Mouse (Mus musculus): ENCODE results near the gene Zmym1. TPM values are rescaled to one million over a fixed set of nuclear protein-coding genes. Genes with fewer than 3 reads are reported as not detected.

Zmym1 gene
- total and polyA plus RNA-seq, 3 experiments: 13.2 to 17.6 TPM; not detected in 1

GRCm38 (mm10) chr4:127095090-127095489 is 34.1 kb upstream of the Zmym1 start (continued):
- TF ChIP-seq ETS1 (IDR thresholded peaks at IDR 0.05; ENCODE audit: low read depth, low read length): no peak
- TF ChIP-seq CTCF (IDR thresholded peaks at IDR 0.05 in 2 of 3, conservative IDR thresholded peaks at IDR 0.05 in 1 of 3; ENCODE audit: control insufficient read depth in 1 of 3, insufficient read depth in 1 of 3, low read depth in 2 of 3, low read length in 3 of 3, poor library complexity in 1 of 3, severe bottlenecking in 1 of 3): no peak
- TF ChIP-seq BHLHE40 (IDR thresholded peaks at IDR 0.05; ENCODE audit: borderline replicate concordance, low read depth, low read length): no peak

- Histone ChIP-seq H3K9ac (ENCODE audit: control insufficient read depth, low read depth, low read length, poor library complexity, severe bottlenecking) (no peak overlapping the region), H3K27ac (ENCODE audit: control insufficient read depth, low read depth, low read length) (no peak overlapping the region), H3K4me1 (ENCODE audit: control insufficient read depth in 1 of 2, insufficient read depth in 2 of 2, low read length in 2 of 2) (no peaks in the 10 kb centered on the region), H3K4me3 (ENCODE audit: control insufficient read depth in 1 of 2, insufficient read depth in 1 of 2, low read depth in 2 of 2, low read length in 2 of 2) (no peak overlapping the region), H3K36me3 (ENCODE audit: control insufficient read depth in 1 of 2, insufficient read depth in 2 of 2, low read length in 2 of 2) (no peaks in the 10 kb centered on the region), H3K79me2 (ENCODE audit: control insufficient read depth, insufficient read depth, low read length, poor library complexity) (no peaks in the 10 kb centered on the region), H3K9me3 (replicated peaks; ENCODE audit: insufficient read depth, low read length) (no peaks in the 10 kb centered on the region), H3K27me3 (ENCODE audit: control insufficient read depth in 1 of 2, insufficient read depth in 2 of 2, low read length in 2 of 2) (peaks cover 0 to 2% of the 10 kb centered on the region in 2 experiments; a peak in 1 of 4 replicates)
- DNase-seq (ENCODE audit: low read depth, low spot score): no peak
- TF ChIP-seq MAX (IDR thresholded peaks at IDR 0.05; ENCODE audit: low read length) (no peak), UBTF (IDR thresholded peaks at IDR 0.05; ENCODE audit: borderline replicate concordance, insufficient read depth, low read depth, low read length) (no peak), MYB (IDR thresholded peaks at IDR 0.05; ENCODE audit: low read depth, low read length) (no peak), SMC3 (IDR thresholded peaks at IDR 0.05; ENCODE audit: low read depth, low read length) (no peak), TAL1 (IDR thresholded peaks at IDR 0.05; ENCODE audit: low read length) (no peak), CHD1 (IDR thresholded peaks at IDR 0.05; ENCODE audit: low read depth, low read length) (no peak), MYC (IDR thresholded peaks at IDR 0.05; ENCODE audit: low read depth, low read length) (no peak), POLR2AphosphoS2 (IDR thresholded peaks at IDR 0.05; ENCODE audit: low read length) (no peak), TCF12 (IDR thresholded peaks at IDR 0.05; ENCODE audit: low read depth, low read length) (no peak), NELFE (IDR thresholded peaks at IDR 0.05; ENCODE audit: low read depth, low read length) (no peak), ETS1 (IDR thresholded peaks at IDR 0.05; ENCODE audit: low read depth, low read length) (no peak), USF2 (IDR thresholded peaks at IDR 0.05; ENCODE audit: borderline replicate concordance in 1 of 2, insufficient read depth in 1 of 2, low read depth in 1 of 2, low read length in 2 of 2) (no peak), ZNF384 (IDR thresholded peaks at IDR 0.05; ENCODE audit: low read depth, low read length) (no peak), MXI1 (IDR thresholded peaks at IDR 0.05; ENCODE audit: low read depth, low read length) (no peak), JUND (IDR thresholded peaks at IDR 0.05; ENCODE audit: low read depth, low read length) (no peak), CTCF (IDR thresholded peaks at IDR 0.05 in 2 of 3, conservative IDR thresholded peaks at IDR 0.05 in 1 of 3; ENCODE audit: control insufficient read depth in 1 of 3, insufficient read depth in 1 of 3, low read depth in 2 of 3, low read length in 3 of 3, poor library complexity in 1 of 3, severe bottlenecking in 1 of 3) (no peak), BHLHE40 (IDR thresholded peaks at IDR 0.05; ENCODE audit: borderline replicate concordance, low read depth, low read length) (no peak), CHD2 (IDR thresholded peaks at IDR 0.05; ENCODE audit: low read length) (no peak)
These were observed 30.2 kb upstream of the Zmym1 start for GRCm38 (mm10) chr4:127091188-127091587.

GRCm38 (mm10) chr4:127085761-127086160 is 24.8 kb upstream of the Zmym1 start:
- Histone ChIP-seq H3K36me3 (ENCODE audit: control insufficient read depth in 1 of 2, insufficient read depth in 2 of 2, low read length in 2 of 2) (no peaks in the 10 kb centered on the region), H3K4me1 (ENCODE audit: control insufficient read depth in 1 of 2, insufficient read depth in 2 of 2, low read length in 2 of 2) (no peaks in the 10 kb centered on the region), H3K4me3 (ENCODE audit: control insufficient read depth in 1 of 2, insufficient read depth in 1 of 2, low read depth in 2 of 2, low read length in 2 of 2) (no peak overlapping the region), H3K9ac (ENCODE audit: control insufficient read depth, low read depth, low read length, poor library complexity, severe bottlenecking) (no peak overlapping the region), H3K9me3 (replicated peaks; ENCODE audit: insufficient read depth, low read length) (no peaks in the 10 kb centered on the region), H3K27ac (ENCODE audit: control insufficient read depth, low read depth, low read length) (no peak overlapping the region), H3K79me2 (ENCODE audit: control insufficient read depth, insufficient read depth, low read length, poor library complexity) (no peaks in the 10 kb centered on the region), H3K27me3 (ENCODE audit: control insufficient read depth in 1 of 2, insufficient read depth in 2 of 2, low read length in 2 of 2) (peaks cover 0 to 2% of the 10 kb centered on the region in 2 experiments; a peak in 1 of 4 replicates)
- TF ChIP-seq ZNF384 (IDR thresholded peaks at IDR 0.05; ENCODE audit: low read depth, low read length) (no peak), CHD1 (IDR thresholded peaks at IDR 0.05; ENCODE audit: low read depth, low read length) (no peak), TAL1 (IDR thresholded peaks at IDR 0.05; ENCODE audit: low read length) (no peak), KAT2A (conservative IDR thresholded peaks at IDR 0.05; ENCODE audit: low read depth, low read length) (no peak), GATA1 (IDR thresholded peaks at IDR 0.05; ENCODE audit: low read depth, low read length) (no peak), GABPA (IDR thresholded peaks at IDR 0.05; ENCODE audit: low read depth, low read length) (no peak), CHD2 (IDR thresholded peaks at IDR 0.05; ENCODE audit: low read length) (no peak), RCOR1 (IDR thresholded peaks at IDR 0.05; ENCODE audit: low read depth, low read length) (no peak)
- no peak for DNase-seq (ENCODE audit: low read depth, low spot score)

Measured in MEL (cell line).